Mouse (Mus musculus): ENCODE data around the gene Ccdc183. TPM values are rescaled to one million over a fixed set of nuclear protein-coding genes. Genes with fewer than 3 reads are reported as not detected.

The Ccdc183 gene
- not detected for total RNA-seq (2022)

GRCm38 (mm10) chr2:25617578-25617977 is at the start of gene Ccdc183:
Gene Ccdc183, minus strand, starts transcription at chr2:25617678.
- DNase-seq (ENCODE audit: low spot score in 2 of 2), result no peak

GRCm38 (mm10) chr2:25666516-25666915 is 49.0 kb upstream of the Ccdc183 start:
- no peak for DNase-seq (ENCODE audit: low spot score in 2 of 2)

- no peak for DNase-seq (ENCODE audit: low spot score in 2 of 2)
Observed at GRCm38 (mm10) chr2:25664125-25664524, 46.6 kb upstream of the Ccdc183 start.

- peak in 1 of 2 experiments; percentile 44 for DNase-seq (ENCODE audit: low spot score in 2 of 2)
Observed at GRCm38 (mm10) chr2:25663511-25663910, 46.0 kb upstream of the Ccdc183 start.

DNA sequence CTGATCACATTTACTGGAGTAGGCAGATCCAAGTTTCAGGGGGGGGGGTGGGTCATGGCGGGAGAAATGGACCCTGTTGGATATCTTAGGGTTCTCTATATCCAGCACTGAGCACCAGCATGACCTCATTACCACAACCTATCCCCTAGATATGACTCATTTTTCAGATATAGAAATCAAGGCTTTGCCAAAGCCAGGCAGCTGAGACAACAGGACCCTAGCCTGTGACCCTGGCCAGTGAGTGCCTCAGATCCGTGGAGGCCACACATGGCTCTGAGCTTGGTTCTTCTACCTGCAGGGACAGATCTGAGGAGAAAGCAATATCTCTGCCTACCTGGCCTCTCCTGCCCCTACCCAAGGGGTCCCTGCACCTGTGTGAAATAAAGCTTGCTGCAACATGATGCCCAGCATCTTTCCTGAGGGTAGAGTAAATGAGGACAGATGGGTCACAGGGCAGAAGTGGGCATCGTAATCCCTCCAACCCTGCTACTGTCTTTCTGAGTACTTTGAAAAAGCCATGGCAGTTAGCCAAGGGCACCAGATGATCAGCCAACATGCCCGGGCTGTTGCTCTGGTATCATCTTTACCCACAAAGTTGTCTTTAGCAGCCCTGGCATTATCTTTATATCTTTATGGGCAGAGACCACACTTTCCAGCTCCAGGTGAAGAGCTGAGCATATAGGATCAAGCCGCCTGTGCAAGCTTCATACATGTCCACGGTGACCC is 43.9 kb upstream of the Ccdc183 start:
- no peak for DNase-seq (ENCODE audit: low spot score in 2 of 2)

DNA sequence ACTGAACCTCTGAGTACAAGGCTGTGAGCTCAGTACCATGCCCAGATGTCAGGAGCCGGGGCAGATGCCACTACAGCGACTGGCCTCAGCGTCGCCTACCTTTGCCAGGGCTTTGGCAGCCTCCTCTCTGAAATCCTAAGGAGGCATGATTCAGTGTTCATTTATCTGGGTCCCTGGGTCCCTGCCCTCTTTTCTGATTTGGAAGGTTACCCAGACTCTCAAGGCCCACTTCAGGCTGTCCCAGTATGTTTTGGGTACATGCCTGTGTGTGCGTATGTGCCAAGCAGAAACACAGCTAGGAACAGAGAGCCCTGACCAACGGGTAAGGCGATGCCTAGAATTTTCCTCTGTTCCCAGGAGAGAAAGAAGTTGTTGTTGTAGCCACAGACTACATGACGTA is 42.8 kb upstream of the Ccdc183 start:
- DNase-seq (ENCODE audit: low spot score in 2 of 2), result no peak

DNA sequence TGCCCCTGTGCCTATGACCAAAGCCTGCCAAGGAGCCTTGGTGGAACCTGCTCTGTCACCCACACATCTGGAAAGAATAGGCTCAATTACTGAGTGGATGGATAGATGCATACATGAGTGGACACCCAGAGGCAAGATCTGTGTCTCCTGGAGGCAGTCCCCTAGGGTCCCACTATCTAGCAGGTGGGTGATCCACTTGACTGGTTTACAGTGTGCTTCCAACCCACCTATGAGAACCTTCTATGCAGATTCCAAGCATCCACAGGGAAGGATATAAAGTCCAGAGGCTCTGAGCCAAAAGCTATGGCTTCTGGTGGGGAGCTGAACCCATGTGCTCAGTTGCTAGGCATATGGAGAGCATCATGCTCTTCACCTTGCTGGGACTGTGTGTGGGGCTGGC is 40.2 kb upstream of the Ccdc183 start, which contains the start of gene Lcn5:
Lcn5 (plus strand) TSS at position 301 of the 400 bp plus-strand sequence.
- DNase-seq (ENCODE audit: low spot score in 2 of 2), result no peak

DNA sequence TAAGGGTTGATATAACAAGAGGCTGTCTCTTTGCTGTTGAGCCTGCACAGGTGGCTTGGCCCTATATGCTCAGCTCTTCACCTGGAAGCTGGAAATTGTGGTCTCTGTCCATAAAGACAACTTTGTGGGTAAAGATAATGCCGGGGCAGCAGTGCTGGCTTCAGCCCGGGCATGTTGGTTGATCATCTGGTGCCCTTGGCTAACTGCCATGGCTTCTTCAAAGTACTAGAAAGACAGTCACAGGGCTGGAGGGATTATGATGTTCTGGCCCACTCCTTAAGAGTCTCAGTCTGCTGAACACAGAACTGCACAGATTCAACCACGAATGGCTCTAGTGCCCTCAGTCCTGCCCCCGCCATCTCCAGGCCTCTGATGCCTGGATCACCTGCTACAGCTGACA is 39.8 kb upstream of the Ccdc183 start:
- no peak for DNase-seq (ENCODE audit: low spot score in 2 of 2)

GRCm38 (mm10) chr2:25656691-25657090 is 39.2 kb upstream of the Ccdc183 start:
- DNase-seq (ENCODE audit: low spot score in 2 of 2), result no peak

- no peak for DNase-seq (ENCODE audit: low spot score in 2 of 2)
Observed at GRCm38 (mm10) chr2:25654502-25654901, 37.0 kb upstream of the Ccdc183 start.

GRCm38 (mm10) chr2:25652902-25653301 is 35.4 kb upstream of the Ccdc183 start, which contains the start of gene Lcn8:
Gene Lcn8, plus strand, starts transcription at chr2:25653120.
- DNase-seq (ENCODE audit: low spot score in 2 of 2), result no peak

DNA sequence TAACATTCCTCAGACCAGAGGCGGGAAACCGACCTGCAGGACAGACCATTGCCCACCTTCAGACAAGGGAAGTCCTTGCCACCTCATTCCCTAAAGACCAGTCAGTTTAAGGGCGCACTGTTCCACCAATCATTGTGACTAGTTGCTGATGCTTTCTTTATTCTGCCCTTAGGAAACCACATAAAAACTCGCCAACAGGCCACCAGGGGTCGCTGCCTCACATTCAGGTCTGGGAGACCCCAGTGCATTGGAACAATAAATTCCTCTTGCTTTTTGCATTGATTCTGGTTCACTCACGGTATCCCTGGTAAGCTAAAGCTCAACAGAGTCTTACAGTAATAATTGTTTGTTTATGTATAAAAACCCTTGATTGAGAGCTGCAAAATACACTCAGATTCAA is 22.4 kb upstream of the Ccdc183 start:
- peak in 1 of 2 experiments; percentile 42 for DNase-seq (ENCODE audit: low spot score in 2 of 2)

DNA sequence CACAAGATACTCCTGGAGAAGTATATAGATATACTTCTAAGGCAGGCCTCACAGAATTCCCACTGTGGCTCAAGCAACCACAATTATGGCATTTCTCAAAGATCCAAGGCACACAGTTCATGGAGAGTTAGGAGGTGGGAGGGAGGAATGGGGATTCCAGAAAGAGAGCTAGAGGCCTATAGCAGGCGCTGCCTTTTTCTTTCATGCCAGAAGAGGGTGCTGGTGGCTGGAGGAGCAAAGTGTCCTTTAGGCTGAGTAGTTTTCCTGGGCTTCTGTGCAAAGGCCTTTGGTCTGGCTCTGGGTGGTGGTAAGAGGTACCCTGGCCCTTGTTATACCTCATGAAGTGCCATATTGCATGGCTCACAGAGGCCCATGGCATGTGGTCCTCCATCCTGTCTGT is 16.6 kb upstream of the Ccdc183 start:
- no peak for DNase-seq (ENCODE audit: low spot score in 2 of 2)

DNA sequence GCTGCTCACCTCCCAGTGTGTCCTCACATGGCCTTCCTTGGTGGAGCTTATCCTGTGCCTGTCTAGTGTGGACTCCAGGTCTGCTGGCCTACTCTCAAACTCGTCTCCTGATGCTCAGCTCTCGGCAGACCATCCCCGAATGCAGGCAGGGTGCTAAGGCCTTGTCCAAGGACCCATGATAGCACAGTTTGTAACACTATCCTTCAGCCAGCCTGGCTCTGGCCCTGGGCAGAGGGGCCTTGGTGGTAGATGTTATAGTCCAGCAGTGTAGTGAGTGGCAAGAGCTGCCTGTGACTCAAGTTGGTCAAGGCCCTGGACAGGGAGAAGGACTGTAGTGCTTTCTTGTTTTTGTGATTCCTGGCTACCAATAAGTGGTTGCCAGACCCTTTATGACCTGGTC is 16.1 kb upstream of the Ccdc183 start:
- DNase-seq (ENCODE audit: low spot score in 2 of 2), result no peak

DNA sequence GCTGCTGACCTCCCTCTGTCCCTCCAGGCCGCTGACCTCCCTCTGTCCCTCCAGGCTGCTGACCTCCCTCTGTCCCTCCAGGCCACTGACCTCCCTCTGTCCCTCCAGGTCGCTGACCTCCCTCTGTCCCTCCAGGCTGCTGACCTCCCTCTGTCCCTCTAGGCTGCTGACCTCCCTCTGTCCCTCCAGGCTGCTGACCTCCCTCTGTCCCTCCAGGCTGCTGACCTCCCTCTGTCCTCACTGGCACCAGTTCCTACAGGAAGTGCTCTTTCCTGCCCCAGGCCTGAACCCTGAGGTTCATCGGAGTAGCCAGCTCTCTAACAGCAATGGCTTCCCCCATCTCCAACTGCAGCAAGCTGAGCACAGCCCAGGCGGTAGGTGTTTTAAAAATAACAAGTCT is 11.3 kb upstream of the Ccdc183 start:
- no peak for DNase-seq (ENCODE audit: low spot score in 2 of 2)

DNA sequence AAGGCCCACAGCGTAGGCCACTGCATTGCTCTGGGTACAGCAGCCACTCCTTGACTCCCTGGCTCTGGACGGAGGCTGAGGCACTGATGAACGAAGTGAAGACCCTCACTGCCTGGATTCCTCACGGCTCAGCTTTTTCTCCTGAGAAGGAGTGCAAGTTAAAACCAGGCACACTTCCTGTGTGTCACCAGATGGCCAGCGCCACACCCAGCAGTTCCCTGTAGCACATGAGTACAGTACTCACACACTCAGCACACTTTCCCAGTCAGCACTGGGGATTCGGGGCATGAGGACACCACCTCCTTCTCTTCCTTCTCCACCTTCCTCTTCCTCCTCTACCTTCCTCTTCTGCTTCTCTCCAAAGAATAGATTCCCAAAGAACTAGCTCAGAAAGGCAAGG is 10.3 kb upstream of the Ccdc183 start, which contains the start of gene Fcna:
Fcna (minus strand) TSS at position 220 of the 400 bp plus-strand sequence.
- DNase-seq (ENCODE audit: low spot score in 2 of 2), result no peak

DNA sequence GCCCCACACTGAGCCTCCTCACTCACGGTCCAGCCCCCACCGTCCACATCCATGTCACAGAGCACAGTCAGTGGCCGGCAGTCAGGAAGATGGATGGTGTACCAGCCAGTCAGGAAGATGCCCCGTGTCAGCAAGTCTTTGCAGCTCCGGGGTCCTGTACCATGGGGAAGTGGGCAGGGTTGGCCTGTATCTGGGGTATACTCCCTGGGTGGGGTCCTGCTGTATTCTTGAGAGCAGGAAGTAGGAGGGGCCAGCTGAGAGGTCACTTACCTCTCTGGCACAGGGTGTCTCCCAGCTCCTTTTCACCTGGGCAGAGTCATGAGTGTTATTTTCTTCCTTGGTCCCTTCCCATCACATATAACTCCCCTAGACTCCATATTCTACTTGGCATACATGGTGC is 8.5 kb upstream of the Ccdc183 start:
- DNase-seq (ENCODE audit: low spot score in 2 of 2), result no peak

GRCm38 (mm10) chr2:25621229-25622200 is 4.0 kb upstream of the Ccdc183 start, which contains the start of gene Tmem141:
Gene Tmem141, minus strand, starts transcription at chr2:25622005.
- DNase-seq (ENCODE audit: low spot score in 2 of 2), result peak; percentile 82 to 83

- no peak for DNase-seq (ENCODE audit: low spot score in 2 of 2)
Observed at GRCm38 (mm10) chr2:25620852-25621228, 3.4 kb upstream of the Ccdc183 start.

GRCm38 (mm10) chr2:25620386-25620785 is 2.9 kb upstream of the Ccdc183 start:
- no peak for DNase-seq (ENCODE audit: low spot score in 2 of 2)

GRCm38 (mm10) chr2:25616398-25616797 is 1.1 kb downstream of the Ccdc183 start:
- no peak for DNase-seq (ENCODE audit: low spot score in 2 of 2)

GRCm38 (mm10) chr2:25608671-25609070 is 8.8 kb downstream of the Ccdc183 start:
- DNase-seq (ENCODE audit: low spot score in 2 of 2), result no peak

All from layer of hippocampus, adult 8-10 months (tissue).